Mouse (Mus musculus) embryonic fibroblast, embryonic 13.5 days (primary cell): ENCODE measurements around the gene Cox6b1. TPM values are rescaled to one million over a fixed set of nuclear protein-coding genes. Genes with fewer than 3 reads are reported as not detected.
A peak's percentile ranks its signal among the peaks of the same experiment; 100 is the strongest.

Experiments used
- H3K27ac ChIP-seq: 2 replicates; pipeline ENCODE4 v1.5.1; 2012; ENCODE audit warnings: low read length, control low read depth, inconsistent platforms; ENCODE audit not compliant: insufficient read depth
- H3K4me1 ChIP-seq: 2 replicates; pipeline ENCODE4 v1.6.1; 2011; ENCODE audit warnings: low read length; ENCODE audit not compliant: control insufficient read depth, insufficient read depth
- H3K4me3 ChIP-seq: 2 replicates; pipeline ENCODE4 v1.5.1; 2011; ENCODE audit warnings: mild to moderate bottlenecking, control low read depth, low read length; ENCODE audit not compliant: insufficient read depth
- CTCF ChIP-seq: IDR thresholded peaks from 2 replicates; pipeline ENCODE4 v1.5.1; 2011; ENCODE audit warnings: mild to moderate bottlenecking, control low read depth, low read length, moderate library complexity, borderline replicate concordance; ENCODE audit not compliant: insufficient read depth
- POLR2A ChIP-seq: IDR thresholded peaks from 2 replicates; pipeline ENCODE4 v1.6.1; 2011; ENCODE audit warnings: low read depth, mild to moderate bottlenecking, control low read depth, low read length, moderate library complexity
- polyA plus RNA-seq: library from polyadenylated mRNA; stranded (reverse); fragments of >200 nt; gene quantifications from 2 replicates; pipeline ENCODE4 v1.2.4, GENCODE M21; 2011; ENCODE audit warnings: low read depth; ENCODE audit not compliant: missing spikeins, insufficient read length

Cox6b1 gene
- polyA plus RNA-seq, 1 experiment, result 557 TPM

- H3K4me1 ChIP-seq, result no peaks in the 10 kb centered on the region
- TF ChIP-seq POLR2A, result no peak
- TF ChIP-seq CTCF, result 0 out of 2 replicates have a peak, but pooled peaks have one; percentile 13
- no peak overlapping the region for H3K4me3 ChIP-seq
- no peak overlapping the region for H3K27ac ChIP-seq
These were observed 8.7 kb upstream of the Cox6b1 start for GRCm38 (mm10) chr7:30634621-30635020.

- no peak overlapping the region for H3K27ac ChIP-seq
- H3K4me3 ChIP-seq, result no peak overlapping the region
- TF ChIP-seq CTCF (no peak), POLR2A (no peak)
- H3K4me1 ChIP-seq, result no peaks in the 10 kb centered on the region
These were observed 7.9 kb upstream of the Cox6b1 start for GRCm38 (mm10) chr7:30633762-30634412.

GRCm38 (mm10) chr7:30629013-30629412, 3.1 kb upstream of the Cox6b1 start:
- TF ChIP-seq POLR2A, result no peak
- no peak for TF ChIP-seq CTCF
- Histone ChIP-seq H3K4me1 (no peaks in the 10 kb centered on the region), H3K4me3 (no peak overlapping the region), H3K27ac (no peak overlapping the region)

DNA sequence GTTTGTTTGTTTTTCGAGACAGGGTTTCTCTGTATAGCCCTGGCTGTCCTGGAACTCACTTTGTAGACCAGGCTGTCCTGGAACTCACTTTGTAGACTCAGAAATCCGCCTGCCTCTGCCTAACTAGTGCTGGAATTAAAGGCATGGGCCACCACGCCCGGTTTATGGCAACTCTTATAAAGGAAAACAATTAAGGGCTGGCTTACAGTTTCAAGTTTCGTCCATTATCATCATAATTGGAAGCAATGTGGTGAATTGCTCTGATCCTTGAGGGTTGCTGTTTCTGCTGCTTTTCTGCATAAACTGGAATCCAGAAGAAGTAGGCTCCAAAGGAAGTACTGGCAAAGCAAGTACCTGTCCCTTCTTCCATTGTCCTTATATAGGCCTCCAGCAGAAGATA, 696 bp upstream of the Cox6b1 start:
- TF ChIP-seq CTCF (no peak), POLR2A (no peak)
- no peak overlapping the region for H3K27ac ChIP-seq

DNA sequence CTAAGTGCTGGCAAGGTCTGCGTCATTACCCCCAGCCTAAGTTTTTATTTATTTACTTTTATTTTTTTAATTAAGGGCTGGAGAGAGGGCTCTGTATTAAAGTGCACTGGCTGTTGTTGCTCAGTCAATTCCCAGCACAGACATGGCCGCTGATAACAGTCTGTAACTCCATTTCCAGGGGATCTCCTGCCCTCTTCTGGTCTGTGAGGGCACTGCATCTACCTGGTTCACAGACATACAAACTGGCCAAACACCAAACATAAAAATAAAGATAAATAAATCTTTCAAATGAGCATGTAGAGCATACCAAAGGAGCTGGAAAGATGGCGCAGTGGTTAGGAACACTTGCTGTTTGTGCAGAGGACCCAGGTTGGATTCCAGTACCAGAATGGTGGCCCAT, 6.7 kb downstream of the Cox6b1 start:
- Histone ChIP-seq H3K4me3 (no peak overlapping the region), H3K27ac (no peak overlapping the region), H3K4me1 (no peaks in the 10 kb centered on the region)
- TF ChIP-seq CTCF, result 0 out of 2 replicates have a peak, but pooled peaks have one; percentile 27
- no peak for TF ChIP-seq POLR2A

More for the DNA sequence above, 696 bp upstream of the Cox6b1 start:
- Histone ChIP-seq H3K4me1 (no peaks in the 10 kb centered on the region), H3K4me3 (no peak overlapping the region)

DNA sequence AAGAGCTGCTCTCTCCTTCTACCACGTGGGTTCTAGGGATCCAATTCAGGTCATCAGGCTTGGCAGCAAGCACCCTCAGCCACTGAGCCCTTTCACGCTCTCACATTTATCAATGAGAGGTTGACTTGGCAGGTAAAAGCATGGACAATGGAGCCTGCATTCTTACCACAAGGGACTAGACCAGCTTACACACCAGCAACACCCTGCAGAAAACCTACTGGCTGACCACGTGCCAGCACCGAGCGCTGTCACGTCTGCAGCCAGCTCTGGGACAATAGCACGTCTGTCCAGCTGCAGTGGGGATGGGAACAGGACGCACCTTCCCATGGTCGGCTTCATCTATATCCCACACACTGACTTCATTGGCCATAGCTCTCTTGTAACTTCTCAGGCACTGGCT, 7.3 kb downstream of the Cox6b1 start:
- H3K4me3 ChIP-seq, result no peak overlapping the region
- TF ChIP-seq POLR2A, result no peak
- TF ChIP-seq CTCF, result no peak

DNA sequence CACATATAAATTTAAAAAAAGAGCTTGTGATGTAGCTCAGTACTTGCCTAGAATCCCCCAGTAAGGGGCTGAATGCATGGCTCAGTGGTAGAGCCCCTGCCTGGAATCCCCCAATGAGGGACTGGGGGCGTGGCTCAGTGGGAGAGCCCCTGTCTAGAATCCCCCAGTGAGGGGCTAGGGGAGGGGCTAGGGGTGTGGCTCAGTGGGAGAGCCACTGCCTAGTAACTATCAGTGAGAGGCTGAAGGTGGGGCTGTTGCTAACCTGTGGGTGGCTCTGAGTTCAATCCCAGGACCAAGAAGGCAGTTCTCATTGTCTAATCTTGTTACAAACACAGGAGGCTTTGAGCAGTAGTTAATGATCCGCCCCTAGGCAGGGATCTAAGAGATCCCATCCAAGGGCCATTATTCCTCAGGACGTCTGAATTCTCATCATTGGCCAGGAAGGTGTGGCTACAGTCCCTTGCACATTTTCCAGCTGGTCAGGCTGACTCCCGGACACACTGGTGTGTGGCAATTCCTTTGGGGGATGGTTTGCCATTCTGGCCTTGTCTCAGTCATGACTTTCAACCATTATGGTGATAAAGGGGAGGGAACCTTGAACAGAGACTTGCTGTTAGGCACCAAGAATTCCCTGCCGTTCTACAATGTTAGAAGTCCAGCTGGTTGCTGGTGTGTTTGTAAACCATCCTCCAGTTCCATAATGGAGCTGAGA, 10.7 kb downstream of the Cox6b1 start:
- Histone ChIP-seq H3K4me1 (no peaks in the 10 kb centered on the region), H3K27ac (no peak overlapping the region), H3K4me3 (no peak overlapping the region)
- TF ChIP-seq POLR2A (no peak), CTCF (no peak)

More for the DNA sequence above, 7.3 kb downstream of the Cox6b1 start:
- no peak overlapping the region for H3K27ac ChIP-seq
- no peaks in the 10 kb centered on the region for H3K4me1 ChIP-seq

GRCm38 (mm10) chr7:30614454-30614853, 11.5 kb downstream of the Cox6b1 start:
- TF ChIP-seq CTCF (no peak), POLR2A (no peak)
- no peak overlapping the region for H3K27ac ChIP-seq
- H3K4me3 ChIP-seq, result no peak overlapping the region
- no peaks in the 10 kb centered on the region for H3K4me1 ChIP-seq

- TF ChIP-seq CTCF (peak; percentile 24; the same call in 1 of the 2 replicates), POLR2A (no peak)
- H3K4me3 ChIP-seq, result no peak overlapping the region
These were observed 12.3 kb downstream of the Cox6b1 start for GRCm38 (mm10) chr7:30613529-30614112.

More at GRCm38 (mm10) chr7:30613529-30614112, 12.3 kb downstream of the Cox6b1 start:
- Histone ChIP-seq H3K4me1 (no peaks in the 10 kb centered on the region), H3K27ac (no peak overlapping the region)
